Mouse (Mus musculus): ENCODE data around the gene Mindy4. TPM values are rescaled to one million over a fixed set of nuclear protein-coding genes. Genes with fewer than 3 reads are reported as not detected.

Gene Mindy4
- polyA plus RNA-seq, 1 experiment from 2014 or later = 17.2 TPM

DNA sequence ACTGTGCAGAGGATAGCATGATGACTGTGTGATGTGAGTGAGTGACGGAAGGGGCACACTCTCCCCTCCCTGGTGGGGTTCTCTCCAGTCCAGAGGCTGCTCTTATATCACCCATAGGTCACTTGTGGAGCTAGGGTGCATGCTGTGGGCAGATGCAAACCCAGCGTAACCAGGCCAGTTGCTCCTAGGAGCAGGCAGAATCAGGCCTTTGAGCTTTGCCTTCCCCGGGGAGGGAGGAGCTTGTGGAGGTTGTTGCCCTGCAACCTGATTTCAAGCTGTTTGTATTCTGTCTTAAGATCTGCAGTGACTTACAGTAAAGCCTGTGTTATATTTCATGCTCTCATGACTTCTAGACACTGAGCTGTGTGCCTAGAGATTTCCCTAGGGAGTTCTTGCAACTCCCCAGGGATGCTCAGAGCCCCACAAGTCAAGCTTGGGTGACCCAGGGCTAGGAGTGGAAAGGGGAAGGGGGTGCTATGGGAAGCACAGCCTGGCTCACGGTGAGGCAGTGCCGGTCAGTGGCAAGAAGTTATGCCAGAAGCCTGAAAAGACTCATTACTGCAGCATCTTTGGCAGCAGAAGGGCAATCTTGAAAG, 84.9 kb downstream of the Mindy4 start:
- no peaks in the 10 kb centered on the region for H3K4me1 ChIP-seq (ENCODE audit: control insufficient read depth, insufficient read depth, low read length)
- no peak overlapping the region for H3K4me3 ChIP-seq (ENCODE audit: low read depth, low read length)
- H3K4me2 ChIP-seq (ENCODE audit: low read depth, severe bottlenecking) = no peak overlapping the region
- H3K27ac ChIP-seq (replicated peaks; ENCODE audit: low read depth, low read length) = no peak overlapping the region
- no peaks in the 10 kb centered on the region for H3K9me3 ChIP-seq (ENCODE audit: control insufficient read depth, low read length)
- H3K36me3 ChIP-seq (ENCODE audit: control insufficient read depth, insufficient read depth, low read length) = no peaks in the 10 kb centered on the region
- no peak for ATAC-seq (ENCODE audit: insufficient number of reproducible peaks, low FRiP score, low TSS enrichment, low read depth)
- H3K27me3 ChIP-seq (ENCODE audit: control insufficient read depth, insufficient read depth, low read length) = no peaks in the 10 kb centered on the region
- DNase-seq (ENCODE audit: low spot score) = no peak
- no peak overlapping the region for H3K9ac ChIP-seq (ENCODE audit: low read length)
- 87% methylated on average over 5 of the region's 5 CpGs for WGBS

DNA sequence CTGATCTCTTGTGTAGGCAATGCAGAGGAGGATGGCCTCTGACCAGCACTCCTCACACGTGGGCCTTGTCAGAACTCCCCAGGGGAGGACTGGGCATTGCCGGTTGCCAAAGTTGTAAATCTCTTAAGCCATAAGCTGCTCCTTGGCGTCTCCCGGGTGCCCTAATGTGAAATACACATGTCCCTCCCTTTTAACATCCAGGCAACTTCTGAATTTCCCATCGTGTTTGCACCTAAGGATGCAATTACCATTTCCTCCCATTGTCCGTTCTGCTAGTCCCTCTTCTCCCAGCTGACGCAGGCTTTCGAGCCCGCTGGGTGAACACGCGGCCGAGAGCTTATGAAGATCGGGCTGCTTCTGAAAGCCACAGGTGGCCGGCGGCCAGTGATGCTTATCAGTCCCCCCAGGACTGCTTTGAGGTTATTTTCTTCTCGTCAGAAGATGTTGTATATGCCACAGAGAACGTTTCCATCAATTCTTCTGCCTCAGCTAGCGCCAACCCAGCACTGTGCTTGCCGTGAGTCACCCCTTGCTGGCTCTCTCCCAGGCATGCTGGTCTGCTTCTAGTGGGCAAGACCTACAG, 91.5 kb downstream of the Mindy4 start:
- Histone ChIP-seq H3K9ac (ENCODE audit: low read length) (no peak overlapping the region), H3K27me3 (ENCODE audit: control insufficient read depth, insufficient read depth, low read length) (no peaks in the 10 kb centered on the region), H3K4me3 (ENCODE audit: low read depth, low read length) (no peak overlapping the region), H3K4me1 (ENCODE audit: control insufficient read depth, insufficient read depth, low read length) (no peaks in the 10 kb centered on the region), H3K4me2 (ENCODE audit: low read depth, severe bottlenecking) (no peak overlapping the region), H3K27ac (replicated peaks; ENCODE audit: low read depth, low read length) (no peak overlapping the region), H3K36me3 (ENCODE audit: control insufficient read depth, insufficient read depth, low read length) (no peaks in the 10 kb centered on the region), H3K9me3 (ENCODE audit: control insufficient read depth, low read length) (no peaks in the 10 kb centered on the region)
- DNase-seq (ENCODE audit: low spot score) = peak; percentile 31
- WGBS = 50% methylated on average over 19 of the region's 19 CpGs
- no peak for ATAC-seq (ENCODE audit: insufficient number of reproducible peaks, low FRiP score, low TSS enrichment, low read depth)

DNA sequence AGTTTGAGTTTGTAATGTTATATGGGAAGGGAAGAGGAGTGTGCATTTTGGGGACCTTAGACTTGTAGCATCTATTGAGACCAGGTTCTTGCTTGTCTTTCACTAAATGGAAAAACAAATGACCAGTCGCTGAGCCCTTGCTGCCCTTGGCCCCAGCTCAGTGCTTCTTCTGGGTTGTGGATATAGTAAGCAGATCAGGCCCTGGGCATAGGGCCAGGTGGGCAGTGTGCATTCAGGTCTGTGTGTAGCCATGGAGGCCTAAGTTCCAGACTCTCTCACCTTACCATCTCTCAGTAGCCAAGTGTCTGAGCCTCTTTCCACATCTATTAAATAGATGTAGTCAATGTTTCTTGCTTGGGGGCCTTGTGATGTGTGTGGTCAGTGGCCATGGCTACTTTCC, 92.1 kb downstream of the Mindy4 start:
- Histone ChIP-seq H3K36me3 (ENCODE audit: control insufficient read depth, insufficient read depth, low read length) (no peaks in the 10 kb centered on the region), H3K4me2 (ENCODE audit: low read depth, severe bottlenecking) (no peak overlapping the region), H3K27me3 (ENCODE audit: control insufficient read depth, insufficient read depth, low read length) (no peaks in the 10 kb centered on the region), H3K4me1 (ENCODE audit: control insufficient read depth, insufficient read depth, low read length) (no peaks in the 10 kb centered on the region), H3K27ac (replicated peaks; ENCODE audit: low read depth, low read length) (no peak overlapping the region), H3K4me3 (ENCODE audit: low read depth, low read length) (no peak overlapping the region), H3K9me3 (ENCODE audit: control insufficient read depth, low read length) (no peaks in the 10 kb centered on the region), H3K9ac (ENCODE audit: low read length) (no peak overlapping the region)
- ATAC-seq (ENCODE audit: insufficient number of reproducible peaks, low FRiP score, low TSS enrichment, low read depth) = no peak
- WGBS = 95% methylated on average over 1 of the region's 1 CpGs
- no peak for DNase-seq (ENCODE audit: low spot score)

DNA sequence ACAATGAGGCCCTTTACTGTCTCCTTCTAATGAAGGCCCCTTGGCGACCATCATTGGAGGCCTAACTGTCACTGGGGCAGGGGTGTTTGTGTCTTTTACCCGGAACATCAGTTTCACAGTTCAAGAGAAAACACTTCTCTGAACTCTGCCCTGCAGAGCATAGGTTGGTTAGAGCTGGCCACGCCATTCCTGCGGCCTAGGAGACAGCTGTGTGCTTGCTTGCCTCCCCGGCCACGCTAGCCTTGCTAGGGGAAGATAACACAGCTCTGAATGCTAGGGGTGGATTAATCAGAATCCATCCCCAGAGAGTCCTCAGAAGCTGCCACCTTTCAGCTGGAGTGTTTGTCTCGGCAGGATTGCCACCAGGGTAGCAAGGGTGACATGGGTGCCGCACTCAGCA, 96.3 kb downstream of the Mindy4 start:
- Histone ChIP-seq H3K4me3 (ENCODE audit: low read depth, low read length) (no peak overlapping the region), H3K9me3 (ENCODE audit: control insufficient read depth, low read length) (no peaks in the 10 kb centered on the region), H3K9ac (ENCODE audit: low read length) (no peak overlapping the region), H3K4me1 (ENCODE audit: control insufficient read depth, insufficient read depth, low read length) (no peaks in the 10 kb centered on the region), H3K27ac (replicated peaks; ENCODE audit: low read depth, low read length) (no peak overlapping the region), H3K36me3 (ENCODE audit: control insufficient read depth, insufficient read depth, low read length) (peaks cover 3% of the 10 kb centered on the region; the same call in 1 of the 2 replicates), H3K4me2 (ENCODE audit: low read depth, severe bottlenecking) (no peak overlapping the region), H3K27me3 (ENCODE audit: control insufficient read depth, insufficient read depth, low read length) (no peaks in the 10 kb centered on the region)
- ATAC-seq (ENCODE audit: insufficient number of reproducible peaks, low FRiP score, low TSS enrichment, low read depth) = no peak
- DNase-seq (ENCODE audit: low spot score) = no peak
- 85% methylated on average over 8 of the region's 8 CpGs for WGBS

DNA sequence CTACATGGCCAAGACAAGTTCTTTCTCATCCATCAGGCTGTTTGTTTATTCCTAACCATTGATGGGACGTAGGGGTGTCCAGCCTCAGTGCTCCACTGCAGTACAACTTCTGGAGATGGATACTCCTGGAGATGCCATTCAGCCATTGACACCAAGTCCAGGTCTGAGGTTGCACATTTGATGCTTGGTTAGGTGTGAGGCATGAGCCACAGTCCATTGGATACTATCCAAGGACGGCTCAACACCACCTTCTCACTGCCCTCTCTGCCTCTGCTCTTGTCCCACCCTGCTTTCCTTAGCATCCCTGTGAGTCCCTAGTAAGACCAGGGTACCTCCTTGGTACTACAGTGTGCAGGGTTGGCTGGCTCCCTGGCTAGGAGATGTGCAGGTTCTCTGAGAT, 96.7 kb downstream of the Mindy4 start:
- Histone ChIP-seq H3K36me3 (ENCODE audit: control insufficient read depth, insufficient read depth, low read length) (peaks cover 3% of the 10 kb centered on the region; the same call in 1 of the 2 replicates), H3K4me1 (ENCODE audit: control insufficient read depth, insufficient read depth, low read length) (no peaks in the 10 kb centered on the region), H3K27ac (replicated peaks; ENCODE audit: low read depth, low read length) (no peak overlapping the region), H3K9me3 (ENCODE audit: control insufficient read depth, low read length) (no peaks in the 10 kb centered on the region), H3K27me3 (ENCODE audit: control insufficient read depth, insufficient read depth, low read length) (no peaks in the 10 kb centered on the region), H3K9ac (ENCODE audit: low read length) (no peak overlapping the region), H3K4me2 (ENCODE audit: low read depth, severe bottlenecking) (no peak overlapping the region), H3K4me3 (ENCODE audit: low read depth, low read length) (no peak overlapping the region)
- ATAC-seq (ENCODE audit: insufficient number of reproducible peaks, low FRiP score, low TSS enrichment, low read depth) (no peak), DNase-seq (ENCODE audit: low spot score) (no peak)
- WGBS = 92% methylated on average over 2 of the region's 2 CpGs

DNA sequence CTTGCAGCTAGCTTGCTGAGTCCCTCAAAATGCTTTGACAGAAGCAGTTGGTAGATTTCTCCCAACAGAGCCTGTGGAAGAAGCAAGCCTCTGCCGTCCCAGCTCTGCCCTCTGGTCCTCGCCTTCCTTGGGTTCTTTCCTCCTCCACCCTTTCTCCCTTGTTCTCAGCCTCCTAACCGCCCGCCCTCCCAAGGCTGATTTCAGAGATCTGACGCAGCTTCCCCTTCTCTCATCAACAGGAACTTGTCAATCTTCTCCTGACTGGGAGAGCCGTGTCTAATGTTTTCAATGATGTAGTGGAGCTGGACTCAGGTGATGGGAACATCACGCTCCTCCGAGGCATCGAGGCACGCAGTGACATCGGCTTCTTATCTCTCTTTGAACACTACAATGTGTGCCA, 97.5 kb downstream of the Mindy4 start:
- Histone ChIP-seq H3K4me3 (ENCODE audit: low read depth, low read length) (no peak overlapping the region), H3K27me3 (ENCODE audit: control insufficient read depth, insufficient read depth, low read length) (no peaks in the 10 kb centered on the region), H3K27ac (replicated peaks; ENCODE audit: low read depth, low read length) (no peak overlapping the region), H3K9ac (ENCODE audit: low read length) (no peak overlapping the region), H3K4me1 (ENCODE audit: control insufficient read depth, insufficient read depth, low read length) (no peaks in the 10 kb centered on the region), H3K36me3 (ENCODE audit: control insufficient read depth, insufficient read depth, low read length) (peaks cover 3% of the 10 kb centered on the region; the same call in 1 of the 2 replicates), H3K9me3 (ENCODE audit: control insufficient read depth, low read length) (no peaks in the 10 kb centered on the region), H3K4me2 (ENCODE audit: low read depth, severe bottlenecking) (no peak overlapping the region)
- WGBS = 91% methylated on average over 11 of the region's 11 CpGs
- DNase-seq (ENCODE audit: low spot score) (no peak), ATAC-seq (ENCODE audit: insufficient number of reproducible peaks, low FRiP score, low TSS enrichment, low read depth) (no peak)

DNA sequence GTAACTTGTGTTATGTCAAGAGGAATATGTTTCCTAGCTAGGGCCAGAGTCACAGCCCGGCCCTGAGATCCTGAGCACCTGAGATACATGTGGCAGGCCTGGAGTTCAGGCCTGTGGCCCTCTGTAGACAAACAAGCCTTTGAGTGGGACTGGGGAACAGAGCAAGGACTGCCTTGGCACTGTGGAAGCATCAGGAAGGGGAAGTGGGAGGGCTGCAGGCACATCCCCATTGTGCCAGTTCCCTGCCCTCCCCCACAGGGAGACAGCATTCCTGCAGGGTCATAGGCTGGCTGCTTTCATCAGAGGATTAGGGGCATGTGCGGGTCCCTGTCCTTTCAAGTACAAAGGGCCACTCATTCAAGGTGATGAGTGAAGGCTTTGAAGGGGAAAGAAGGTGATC, 107.0 kb downstream of the Mindy4 start:
- Histone ChIP-seq H3K27ac (replicated peaks; ENCODE audit: low read depth, low read length) (no peak overlapping the region), H3K4me2 (ENCODE audit: low read depth, severe bottlenecking) (no peak overlapping the region), H3K4me3 (ENCODE audit: low read depth, low read length) (no peak overlapping the region), H3K9me3 (ENCODE audit: control insufficient read depth, low read length) (no peaks in the 10 kb centered on the region), H3K9ac (ENCODE audit: low read length) (no peak overlapping the region), H3K4me1 (ENCODE audit: control insufficient read depth, insufficient read depth, low read length) (peaks cover 4% of the 10 kb centered on the region), H3K36me3 (ENCODE audit: control insufficient read depth, insufficient read depth, low read length) (no peaks in the 10 kb centered on the region), H3K27me3 (ENCODE audit: control insufficient read depth, insufficient read depth, low read length) (no peaks in the 10 kb centered on the region)
- no peak for DNase-seq (ENCODE audit: low spot score)
- ATAC-seq (ENCODE audit: insufficient number of reproducible peaks, low FRiP score, low TSS enrichment, low read depth) = no peak
- 45% methylated on average over 2 of the region's 2 CpGs for WGBS

DNA sequence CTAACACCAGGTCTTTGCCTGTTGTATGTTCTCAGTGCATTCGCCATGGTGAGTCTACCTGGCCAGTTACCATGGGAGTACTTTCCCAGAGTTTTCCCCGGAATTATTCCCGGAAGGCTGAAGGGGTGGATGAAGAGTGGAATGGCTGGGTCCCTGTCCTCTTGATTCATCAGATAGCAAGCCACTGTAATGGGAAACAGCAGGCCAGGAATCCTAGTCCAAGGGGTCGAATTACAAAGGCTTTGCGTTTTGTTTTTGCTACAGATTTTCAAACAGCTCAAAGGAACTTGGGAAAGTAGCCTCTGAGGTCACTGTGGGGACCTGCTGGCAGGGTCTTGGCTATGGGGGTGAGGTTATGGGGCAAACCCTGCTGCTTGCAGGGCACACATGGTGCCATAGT, 108.8 kb downstream of the Mindy4 start:
- Histone ChIP-seq H3K4me3 (ENCODE audit: low read depth, low read length) (no peak overlapping the region), H3K4me1 (ENCODE audit: control insufficient read depth, insufficient read depth, low read length) (peaks cover 4% of the 10 kb centered on the region), H3K27ac (replicated peaks; ENCODE audit: low read depth, low read length) (no peak overlapping the region), H3K36me3 (ENCODE audit: control insufficient read depth, insufficient read depth, low read length) (no peaks in the 10 kb centered on the region), H3K27me3 (ENCODE audit: control insufficient read depth, insufficient read depth, low read length) (no peaks in the 10 kb centered on the region), H3K9ac (ENCODE audit: low read length) (no peak overlapping the region), H3K4me2 (ENCODE audit: low read depth, severe bottlenecking) (no peak overlapping the region), H3K9me3 (ENCODE audit: control insufficient read depth, low read length) (no peaks in the 10 kb centered on the region)
- ATAC-seq (ENCODE audit: insufficient number of reproducible peaks, low FRiP score, low TSS enrichment, low read depth) = no peak
- DNase-seq (ENCODE audit: low spot score) = no peak
- 28% methylated on average over 5 of the region's 5 CpGs for WGBS

DNA sequence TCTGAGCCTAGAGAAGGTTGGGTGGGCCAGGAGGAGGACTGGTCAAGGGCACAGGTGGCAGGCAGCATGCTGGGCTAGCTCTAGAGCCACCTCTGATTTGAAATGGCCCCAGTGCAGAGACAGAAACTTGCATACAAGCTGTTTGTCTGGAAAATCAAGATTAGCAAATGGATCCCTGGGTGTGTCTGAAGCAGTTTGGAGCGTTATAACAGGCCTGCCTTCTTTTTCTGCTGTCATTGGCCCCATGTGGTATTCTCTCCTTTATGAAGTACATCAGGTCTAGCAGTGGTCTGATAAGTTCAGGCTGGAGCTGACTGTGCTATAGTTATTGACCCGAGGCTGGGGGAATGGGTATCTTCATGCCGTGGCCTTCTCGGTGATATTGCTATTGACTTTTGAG, 110.7 kb downstream of the Mindy4 start:
- Histone ChIP-seq H3K4me1 (ENCODE audit: control insufficient read depth, insufficient read depth, low read length) (peaks cover 4% of the 10 kb centered on the region), H3K9ac (ENCODE audit: low read length) (no peak overlapping the region), H3K36me3 (ENCODE audit: control insufficient read depth, insufficient read depth, low read length) (no peaks in the 10 kb centered on the region), H3K27ac (replicated peaks; ENCODE audit: low read depth, low read length) (no peak overlapping the region), H3K9me3 (ENCODE audit: control insufficient read depth, low read length) (no peaks in the 10 kb centered on the region), H3K4me2 (ENCODE audit: low read depth, severe bottlenecking) (no peak overlapping the region), H3K27me3 (ENCODE audit: control insufficient read depth, insufficient read depth, low read length) (no peaks in the 10 kb centered on the region), H3K4me3 (ENCODE audit: low read depth, low read length) (no peak overlapping the region)
- 91% methylated on average over 4 of the region's 4 CpGs for WGBS
- DNase-seq (ENCODE audit: low spot score) (no peak), ATAC-seq (ENCODE audit: insufficient number of reproducible peaks, low FRiP score, low TSS enrichment, low read depth) (no peak)
